Mouse (Mus musculus) retina, postnatal 1 day (tissue): ENCODE measurements around the gene Map3k20.

Source experiments
- DNase-seq: peaks from one replicate; pipeline ENCODE4 v3.0.0-alpha.2; 2012

Map3k20 gene

DNA sequence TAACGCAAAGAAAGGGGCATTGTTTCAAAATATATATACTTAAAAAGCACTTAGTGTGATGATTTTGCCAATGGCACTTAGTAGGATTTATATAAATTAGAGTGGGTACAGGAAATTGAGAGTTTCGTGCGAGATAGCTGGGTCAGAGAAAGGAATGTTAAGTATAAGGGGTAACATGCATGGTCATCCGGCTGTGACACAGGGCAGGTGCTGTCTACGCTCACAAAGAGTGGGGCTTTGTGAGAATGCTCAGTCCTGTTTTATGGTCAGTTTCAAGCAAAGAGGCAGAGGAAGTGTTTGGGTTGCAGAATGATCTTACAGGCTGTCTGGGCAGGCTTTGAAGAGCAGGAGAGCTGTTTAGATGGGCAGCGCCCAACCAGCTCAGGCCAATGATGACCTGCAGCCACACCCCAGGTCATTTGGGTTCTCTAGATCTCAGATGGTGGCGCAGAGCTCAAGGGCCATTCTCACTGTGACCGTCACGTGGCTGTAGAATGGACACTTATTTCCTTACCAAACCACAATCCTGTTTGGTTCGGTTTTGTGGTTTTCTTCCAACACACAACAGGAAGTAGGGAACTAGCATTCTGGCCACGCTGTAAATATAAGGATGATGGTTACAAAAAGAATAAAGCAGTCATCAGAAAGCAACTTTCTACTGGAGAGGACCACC is 37.4 kb downstream of the Map3k20 start:
- DNase-seq: no peak

DNA sequence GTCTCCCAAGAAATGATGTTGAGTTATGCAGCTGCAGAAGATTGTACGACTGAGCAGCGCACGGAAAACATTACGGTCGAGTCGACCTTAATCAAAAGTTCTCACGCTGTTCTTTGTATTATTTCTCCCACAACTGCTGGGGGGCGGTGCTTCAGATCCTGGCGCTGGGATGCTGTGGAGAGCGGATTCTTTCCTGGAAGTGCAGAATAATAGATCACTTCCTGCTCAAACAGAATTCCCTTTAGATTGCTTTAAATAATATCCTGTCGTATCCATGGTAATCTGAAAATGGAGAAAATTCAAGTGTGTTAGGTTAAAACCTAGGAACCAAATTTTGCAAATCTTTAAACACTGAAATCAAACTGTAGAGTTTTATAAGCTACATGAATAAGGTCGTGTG is 39.0 kb downstream of the Map3k20 start:
- no peak for DNase-seq

DNA sequence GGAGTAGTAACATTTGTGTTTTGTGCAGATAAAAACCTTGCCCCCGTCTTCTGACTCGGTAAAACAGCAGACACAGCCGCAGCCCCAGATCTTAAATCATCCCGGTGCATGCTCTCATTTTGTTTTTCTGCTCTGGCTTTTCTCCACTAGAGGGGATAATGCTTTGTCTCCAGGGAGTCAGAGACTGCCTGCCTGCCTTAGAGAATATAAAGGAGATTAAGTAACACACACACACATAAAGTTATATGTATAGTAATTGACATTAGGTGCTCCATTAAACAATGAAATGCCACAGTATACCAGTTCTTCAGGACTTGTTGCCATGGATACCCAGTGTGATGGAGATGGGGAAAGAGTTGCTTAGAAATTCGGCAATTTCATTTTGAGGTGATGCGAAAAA is 41.1 kb downstream of the Map3k20 start:
- no peak for DNase-seq

DNA sequence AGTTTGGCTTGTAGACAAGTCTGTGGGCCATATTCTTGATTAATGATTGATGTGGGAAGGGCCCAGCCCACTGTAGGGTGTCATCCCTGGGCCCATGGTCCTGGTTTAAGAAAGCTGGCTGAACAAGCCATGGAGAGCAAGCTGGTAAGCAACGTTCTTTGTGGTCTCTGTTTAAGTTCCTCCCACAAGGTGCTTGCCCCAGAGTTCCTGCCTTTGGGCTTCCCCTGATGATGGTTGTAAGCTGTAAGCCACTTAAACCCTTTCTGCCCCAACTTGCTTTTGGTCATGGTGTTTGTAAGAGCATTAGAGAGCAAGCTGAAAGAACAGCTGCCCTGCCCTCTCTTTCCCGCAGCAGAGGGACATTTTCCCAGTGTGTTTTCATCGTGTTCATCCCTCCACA is 43.0 kb downstream of the Map3k20 start:
- no peak for DNase-seq

DNA sequence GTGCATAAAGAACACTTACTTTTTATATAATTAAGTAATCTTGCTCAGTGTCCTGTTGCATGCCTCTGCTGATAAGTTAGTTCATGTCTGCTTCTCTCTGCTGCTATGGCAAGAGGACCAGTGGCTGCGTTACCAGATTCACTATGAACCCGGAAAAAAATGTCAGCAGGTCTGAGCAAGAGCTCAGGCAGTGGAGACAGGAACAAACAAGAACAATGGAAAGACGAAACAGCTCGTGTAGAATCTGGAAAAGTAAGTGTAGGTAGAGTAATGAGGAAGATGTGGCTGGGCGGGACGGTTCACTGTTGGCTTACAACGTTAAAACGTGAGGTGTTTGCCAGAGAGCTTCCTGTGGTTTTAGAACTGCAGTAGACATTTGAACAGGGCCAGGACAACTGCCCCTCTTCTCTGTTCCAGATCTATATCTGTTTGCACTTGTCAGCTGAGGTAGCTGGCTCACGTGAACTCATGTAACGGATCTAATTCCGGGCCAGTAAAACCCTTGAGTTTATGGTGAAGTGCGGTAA is 45.6 kb downstream of the Map3k20 start:
- no peak for DNase-seq

DNA sequence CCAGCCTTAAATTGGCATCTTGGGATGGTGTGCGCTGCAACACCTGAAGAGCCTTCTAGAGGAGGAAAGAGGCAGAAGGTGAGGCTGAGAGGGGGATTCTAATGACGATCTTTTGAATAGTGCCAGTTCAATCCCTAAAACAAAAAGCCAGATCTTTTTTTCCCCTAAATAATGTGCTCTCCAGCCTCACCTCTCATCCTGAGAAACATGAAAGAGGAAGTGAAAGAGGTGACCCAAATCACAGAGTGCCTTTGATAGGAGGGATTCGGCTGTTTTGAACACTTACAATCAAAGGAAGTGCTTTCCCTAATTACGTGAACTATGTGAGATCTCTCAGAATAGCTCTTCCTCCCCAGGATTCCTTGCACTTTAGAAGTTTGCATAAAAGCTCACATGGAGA is 46.6 kb downstream of the Map3k20 start:
- no peak for DNase-seq

DNA sequence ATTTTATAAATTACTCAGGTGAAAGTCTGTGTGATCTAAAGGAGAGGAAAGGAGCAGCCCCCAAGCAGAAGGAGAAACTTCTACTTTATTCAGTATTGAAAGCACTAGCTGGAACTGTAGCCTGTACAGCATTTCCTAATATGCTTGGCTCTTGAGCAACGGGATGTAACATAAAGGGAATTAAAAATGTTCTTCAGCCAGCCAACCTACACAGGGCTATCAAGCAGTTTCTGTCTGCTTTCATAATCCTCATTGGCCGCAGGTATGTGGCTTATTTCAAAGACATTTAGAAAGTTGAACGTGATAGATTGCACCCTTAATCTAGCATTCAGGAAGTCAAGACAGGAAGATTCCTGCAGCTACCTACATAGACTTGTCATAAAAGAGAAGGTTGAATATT is 47.8 kb downstream of the Map3k20 start:
- no peak for DNase-seq

DNA sequence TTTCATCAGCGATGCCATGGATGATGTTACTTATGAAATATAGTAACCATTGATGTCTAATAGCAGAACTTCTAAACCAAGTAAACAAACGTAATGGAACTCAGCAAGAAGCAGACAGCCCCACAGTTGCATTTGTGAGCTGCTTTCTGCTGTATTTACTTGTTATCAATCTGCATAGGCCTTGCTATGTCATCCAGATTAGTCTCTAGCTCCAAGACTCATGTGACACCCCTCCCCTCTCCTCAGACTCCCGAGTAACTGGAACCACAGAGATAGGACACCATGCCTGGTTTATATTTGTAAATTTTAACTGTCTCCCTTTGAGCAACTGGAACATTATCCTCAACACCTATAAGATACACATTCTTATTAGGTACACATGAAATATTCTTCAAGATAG is 51.4 kb downstream of the Map3k20 start:
- DNase-seq: no peak

DNA sequence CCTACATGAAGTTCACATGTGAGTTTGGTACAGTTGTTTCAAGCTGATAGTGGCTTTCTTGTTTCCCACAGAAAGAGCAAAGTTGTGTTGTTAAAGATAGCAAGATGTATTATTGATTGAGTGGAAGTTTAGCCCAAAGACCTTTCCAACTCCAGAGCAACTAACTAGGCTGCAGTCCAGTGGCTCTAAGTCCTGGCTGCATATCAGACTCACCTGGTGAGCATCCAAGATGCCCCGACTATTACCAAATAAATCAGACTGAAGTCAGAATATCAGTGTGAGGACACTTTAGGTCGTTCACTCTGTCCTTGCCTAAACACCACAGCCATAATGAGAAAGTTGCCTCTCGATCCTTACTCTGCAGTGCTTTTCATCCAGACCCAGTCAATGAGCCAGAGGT is 59.8 kb downstream of the Map3k20 start:
- no peak for DNase-seq

DNA sequence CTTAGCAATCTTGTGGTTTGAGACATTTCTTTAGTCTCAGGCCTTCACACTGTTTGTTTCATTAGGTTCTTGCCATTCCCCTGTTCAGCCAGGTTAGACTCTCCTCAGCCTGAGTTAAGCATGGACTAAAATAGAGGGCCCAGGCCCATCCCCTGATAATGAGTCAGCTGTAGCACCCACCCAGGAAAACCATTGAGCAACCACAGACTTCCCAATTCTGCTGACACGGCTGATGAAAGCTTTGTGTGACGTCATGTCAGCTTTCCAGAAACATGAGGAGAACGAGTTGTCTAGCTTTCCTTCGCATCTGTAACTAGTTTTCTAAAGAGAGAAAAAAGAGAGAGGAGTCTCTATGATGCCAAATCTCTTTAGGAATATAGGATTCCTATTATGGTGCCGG is 65.9 kb downstream of the Map3k20 start:
- DNase-seq: no peak

DNA sequence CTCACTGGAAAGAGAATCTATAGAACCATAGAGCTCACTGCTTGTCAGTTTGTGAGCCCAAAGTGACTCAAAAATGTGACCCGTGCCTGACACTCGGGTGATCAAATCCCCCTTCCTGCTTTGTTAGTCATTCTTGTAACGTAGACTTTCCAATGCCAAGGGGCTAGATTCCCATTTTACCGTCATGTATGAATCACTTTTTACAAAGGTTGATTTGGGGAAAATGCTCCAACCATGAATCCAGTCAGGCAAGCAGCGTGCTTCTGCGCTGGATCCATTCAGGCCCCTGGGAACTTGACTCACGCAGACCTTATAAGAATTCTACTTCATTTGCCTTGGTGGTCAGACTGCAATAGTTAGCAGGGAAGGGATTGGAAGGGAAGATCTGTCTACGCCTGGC is 66.3 kb downstream of the Map3k20 start:
- DNase-seq: no peak

DNA sequence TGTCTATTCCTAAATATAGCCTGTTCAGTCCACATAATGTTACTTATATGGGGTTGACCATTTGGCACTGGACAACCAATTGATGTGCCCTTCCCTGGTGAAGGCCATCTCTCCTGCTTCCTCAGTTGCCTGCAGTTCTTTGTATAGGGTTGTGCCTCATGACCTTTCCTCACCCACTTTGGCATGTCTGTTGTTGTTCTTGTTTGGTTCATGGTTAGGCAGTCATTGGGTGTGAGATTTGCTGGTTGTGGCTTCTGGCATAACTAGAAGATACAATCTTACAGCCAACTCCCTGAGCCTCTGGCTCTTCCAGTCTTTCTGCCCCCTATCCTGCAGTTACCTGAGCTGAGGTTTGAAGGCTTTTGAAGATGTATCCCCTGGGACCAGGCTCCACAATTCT is 67.3 kb downstream of the Map3k20 start:
- DNase-seq: no peak

DNA sequence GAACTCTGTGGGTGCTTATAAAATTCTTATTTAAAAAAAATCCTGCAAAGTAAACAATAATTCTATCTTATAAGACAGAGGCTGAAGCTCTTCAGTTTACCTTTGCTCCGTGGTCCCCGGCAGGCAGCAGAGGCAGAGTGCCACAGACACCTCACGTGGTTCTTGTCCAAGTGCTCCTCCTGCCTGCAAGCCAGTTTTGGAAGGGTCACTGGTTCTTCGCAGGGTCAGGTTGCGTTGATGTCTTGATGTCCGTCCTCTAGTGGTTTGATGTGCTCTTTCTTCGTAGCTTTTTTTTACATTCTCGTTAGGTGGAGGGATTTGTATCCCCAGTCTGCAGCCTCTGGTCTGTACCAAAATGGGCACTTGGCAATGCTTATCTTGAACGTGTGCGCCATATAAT is 71.0 kb downstream of the Map3k20 start:
- no peak for DNase-seq

DNA sequence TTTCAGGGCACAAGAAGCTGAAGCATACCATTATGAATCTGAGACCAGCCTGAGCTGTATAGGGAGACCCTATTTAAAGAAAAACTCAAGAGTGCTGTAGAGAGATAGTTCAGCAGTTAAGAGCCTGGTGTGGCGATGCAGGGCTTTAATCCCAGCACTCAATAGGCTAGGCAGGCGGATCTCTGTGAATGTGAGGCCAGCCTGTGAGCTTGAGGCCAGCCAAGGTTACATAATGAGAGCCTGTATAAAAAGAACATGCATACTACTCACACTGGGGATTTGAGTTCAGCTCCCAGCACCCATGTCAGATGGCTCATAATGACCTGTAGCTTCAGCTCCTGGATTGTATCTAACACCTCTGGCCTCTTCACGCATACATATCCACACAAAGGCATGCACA is 76.1 kb downstream of the Map3k20 start:
- no peak for DNase-seq

DNA sequence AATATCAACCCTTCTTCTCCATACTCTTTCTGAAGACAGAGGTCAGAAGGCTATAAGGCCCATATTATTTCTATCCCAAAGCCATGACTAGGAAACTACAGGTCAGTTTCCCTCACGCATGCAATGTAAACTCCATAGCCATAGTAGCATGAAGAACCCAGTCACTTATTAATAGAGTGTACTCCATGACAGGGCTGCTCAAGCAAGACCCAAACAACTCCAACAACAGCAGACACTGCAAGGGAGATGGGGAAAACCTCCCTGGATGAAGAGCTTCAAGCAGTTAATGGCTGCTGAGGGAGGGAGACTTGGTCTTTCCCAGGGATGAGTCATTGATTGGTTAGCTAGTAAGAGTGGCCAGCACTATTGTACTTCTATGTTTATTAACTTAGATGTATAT is 78.0 kb downstream of the Map3k20 start:
- DNase-seq: no peak

DNA sequence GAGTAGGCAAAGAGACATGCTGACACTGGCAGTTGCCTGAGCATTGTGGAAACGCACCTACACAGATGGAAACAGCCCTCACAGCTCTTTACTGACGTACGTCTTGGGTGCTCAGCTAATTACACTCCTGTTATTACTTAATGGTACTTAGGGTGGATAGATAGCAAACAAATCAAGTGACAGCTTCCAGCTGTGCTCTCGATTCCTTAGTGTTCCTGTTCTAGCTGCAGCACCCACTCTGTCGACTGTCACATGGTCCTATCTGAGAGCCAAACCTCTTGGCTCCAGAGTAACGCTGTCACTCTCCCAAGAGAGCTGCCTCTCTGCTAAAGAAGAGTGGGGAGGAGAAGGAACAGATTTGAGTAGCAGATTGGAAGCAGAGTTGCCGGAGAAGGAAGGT is 80.5 kb downstream of the Map3k20 start:
- no peak for DNase-seq

DNA sequence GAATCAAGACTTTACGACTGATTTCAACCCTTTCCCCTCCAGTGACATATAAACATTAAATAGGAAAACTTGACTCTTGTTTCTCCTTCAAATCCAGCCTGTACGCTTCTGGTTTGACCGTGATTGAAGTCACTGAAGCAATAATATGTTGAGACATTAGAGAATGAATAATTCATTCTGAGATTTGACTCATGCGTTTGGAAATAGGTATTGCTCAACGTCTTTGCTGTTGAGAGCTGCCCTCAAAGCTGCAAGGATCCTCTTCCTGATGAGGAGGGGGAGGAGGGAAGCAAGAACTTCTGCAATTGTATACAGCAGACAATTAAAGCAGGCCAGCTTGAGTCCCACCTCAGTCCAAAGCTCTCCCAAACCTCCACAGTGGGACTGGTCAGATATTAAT is 81.1 kb downstream of the Map3k20 start:
- DNase-seq: no peak

DNA sequence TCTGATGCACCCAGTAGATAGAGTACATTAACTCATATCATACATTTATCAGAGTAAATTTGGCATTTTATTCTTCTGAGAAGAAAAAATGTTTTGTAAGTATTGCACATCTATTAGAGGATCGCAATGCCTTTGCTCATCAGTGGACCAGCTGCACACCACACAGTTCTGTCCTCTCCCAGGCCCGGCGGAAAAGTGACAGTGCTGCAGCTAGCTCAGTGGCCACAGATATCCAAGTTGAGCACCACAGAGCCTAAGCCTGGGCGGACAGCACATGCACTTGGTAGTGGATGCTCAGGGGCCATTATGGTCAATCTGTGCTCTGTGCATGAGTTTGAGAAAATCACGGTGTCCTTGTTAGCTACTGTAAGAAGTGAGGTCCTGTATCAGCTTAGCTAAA is 82.4 kb downstream of the Map3k20 start:
- no peak for DNase-seq

DNA sequence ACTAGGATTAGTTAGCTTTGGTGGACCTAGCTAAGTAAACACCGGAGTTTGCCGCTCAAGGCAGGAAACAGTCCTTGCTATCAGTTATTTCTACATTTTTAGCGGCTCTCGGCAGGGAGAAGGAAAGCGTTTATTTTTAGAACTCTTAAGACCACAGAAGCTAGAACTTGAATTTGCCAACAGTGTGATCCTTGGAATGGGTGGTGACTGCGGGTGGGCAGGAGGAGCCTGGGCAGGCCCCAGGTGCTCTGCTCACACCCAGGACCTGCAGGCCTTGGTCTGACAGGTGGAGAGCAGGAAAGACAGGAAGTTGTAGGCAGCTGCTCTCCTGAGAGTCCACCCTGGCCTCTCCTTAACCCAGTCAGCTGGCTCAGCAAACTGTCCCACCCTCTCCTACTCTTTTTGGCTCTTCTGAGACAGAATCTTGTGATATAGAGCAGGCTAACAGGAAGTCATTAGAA is 83.7 kb downstream of the Map3k20 start:
- no peak for DNase-seq

DNA sequence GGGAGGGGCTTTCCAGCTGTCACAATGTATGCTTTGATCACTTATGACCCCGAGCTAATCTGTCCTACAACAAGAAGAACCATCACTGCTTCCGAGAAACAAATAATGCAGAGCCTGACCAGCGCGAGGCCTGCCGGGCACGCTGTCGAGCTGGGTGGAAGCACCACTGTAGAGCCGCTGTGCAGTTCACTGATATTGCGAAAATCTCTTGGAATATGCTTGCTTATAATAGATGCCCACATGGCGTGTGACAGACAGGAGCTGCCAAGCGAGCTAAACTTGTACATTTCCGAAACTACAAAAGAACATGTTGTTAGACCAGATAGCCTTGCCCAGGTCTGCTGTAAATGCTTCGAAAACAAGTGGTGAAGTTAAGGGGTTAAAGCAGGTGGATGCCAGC is 86.7 kb downstream of the Map3k20 start:
- no peak for DNase-seq

DNA sequence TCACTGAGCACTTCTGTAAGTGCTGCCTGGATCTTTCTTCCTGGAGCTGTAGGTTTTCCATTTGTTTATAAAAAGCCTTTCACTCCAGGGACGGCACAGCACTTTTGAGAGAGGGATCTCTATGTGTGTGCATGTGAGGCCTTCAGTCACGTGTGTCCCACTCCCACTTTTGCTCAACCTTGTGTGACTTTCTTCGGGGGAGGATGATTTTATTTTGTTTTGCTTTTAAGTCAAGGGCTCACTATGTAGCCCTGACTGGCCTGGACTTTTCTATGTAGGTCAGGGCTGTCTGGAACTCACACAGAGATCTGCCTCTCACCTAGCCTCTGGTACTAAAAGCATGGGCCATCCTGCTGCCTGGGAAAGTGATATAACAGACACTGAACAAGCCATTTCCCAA is 88.6 kb downstream of the Map3k20 start:
- no peak for DNase-seq

DNA sequence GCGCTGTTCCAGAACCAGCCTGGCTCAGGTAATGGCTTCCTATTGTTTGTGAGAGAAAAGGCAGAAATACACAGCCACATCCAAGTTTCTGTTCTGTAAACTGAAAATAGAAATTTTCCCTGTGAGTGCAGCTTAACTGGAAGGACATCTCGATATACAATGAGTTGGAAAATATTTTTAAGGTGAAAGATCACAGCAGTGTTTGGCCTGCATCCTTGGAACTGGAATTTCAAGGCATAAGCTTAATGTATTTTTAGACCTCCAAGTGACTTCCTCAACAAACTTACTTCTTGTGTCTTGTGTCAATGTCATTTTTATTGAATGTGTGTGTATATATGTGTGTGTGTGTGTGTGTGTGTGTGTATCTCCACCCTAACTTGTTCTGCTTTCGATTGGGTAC is 90.4 kb downstream of the Map3k20 start:
- no peak for DNase-seq

DNA sequence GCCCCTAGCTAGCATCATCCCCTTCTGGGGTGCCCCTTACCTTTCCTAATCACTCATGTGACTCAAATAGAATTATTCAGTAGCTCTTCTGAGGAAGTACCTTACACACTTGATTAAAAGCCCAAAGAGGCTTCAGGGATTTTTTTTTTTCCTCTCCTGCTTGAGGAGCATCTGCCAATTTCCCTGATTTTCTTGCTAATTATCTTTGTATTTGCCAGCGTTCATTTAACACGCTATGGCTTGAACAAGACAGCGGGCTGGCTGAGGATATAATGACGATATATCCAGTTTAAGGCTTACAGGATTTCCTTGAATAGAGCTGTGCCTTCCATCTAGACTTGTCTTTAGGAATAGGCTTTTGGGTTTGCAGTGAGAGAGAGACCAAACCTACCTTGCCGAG is 91.5 kb downstream of the Map3k20 start:
- no peak for DNase-seq

DNA sequence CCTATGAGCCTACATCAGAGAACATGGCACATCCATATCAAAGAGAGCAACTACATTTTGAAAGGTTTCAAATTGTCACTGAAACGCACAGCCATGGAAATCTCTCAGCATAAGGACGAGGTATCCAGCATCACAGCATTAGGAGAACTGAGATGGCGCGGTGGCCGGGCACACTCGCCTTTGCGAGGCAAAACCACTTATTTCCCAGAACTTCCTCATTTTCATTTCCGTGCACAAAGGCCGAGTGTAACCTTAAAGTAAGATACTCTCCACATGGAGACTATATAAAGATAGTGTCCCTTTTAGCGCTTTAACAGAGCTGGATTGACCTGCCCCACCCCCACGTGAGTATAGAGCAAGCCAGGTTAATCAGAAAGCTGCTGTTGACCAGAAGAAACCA is 94.0 kb downstream of the Map3k20 start:
- DNase-seq: no peak

DNA sequence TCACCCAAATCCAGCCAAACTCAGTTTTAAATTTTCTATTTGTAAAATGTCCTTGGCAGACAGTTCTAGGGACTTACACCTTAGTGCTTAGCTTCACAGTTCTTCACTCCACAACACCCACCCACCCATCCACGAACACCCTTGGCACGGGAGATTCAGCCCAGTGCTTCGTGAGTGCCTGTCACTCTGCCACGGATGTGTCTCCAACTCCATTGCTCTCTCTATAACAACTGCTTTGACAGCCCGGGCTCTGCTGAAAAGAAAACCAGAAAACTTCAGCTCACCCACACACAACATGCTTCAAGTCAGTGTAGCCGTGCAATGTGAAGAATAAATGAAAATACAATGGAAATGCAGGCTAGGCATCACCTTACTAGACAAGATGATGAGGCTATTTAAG is 97.2 kb downstream of the Map3k20 start:
- no peak for DNase-seq

DNA sequence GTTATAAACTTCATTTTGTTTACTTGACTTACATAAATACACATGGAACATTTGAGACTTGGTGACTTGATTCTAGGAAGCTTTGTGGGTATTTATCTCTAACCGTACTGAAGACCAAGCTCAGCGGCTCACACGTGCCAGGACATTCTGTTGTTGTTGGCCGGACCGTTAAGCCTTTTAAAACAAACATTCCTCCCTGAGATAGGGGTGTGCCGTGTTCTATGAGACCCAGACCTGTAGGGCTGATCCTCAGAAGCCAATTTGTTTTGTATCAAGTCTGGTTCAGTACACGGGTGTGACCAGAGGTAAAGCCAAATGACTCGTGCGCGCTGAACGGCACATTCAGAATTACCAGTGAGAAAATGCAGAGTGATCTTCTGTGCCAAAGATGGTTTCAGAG is 97.9 kb downstream of the Map3k20 start:
- no peak for DNase-seq
